Mouse (Mus musculus): ENCODE measurements around the gene Taf6l. TPM values are rescaled to one million over a fixed set of nuclear protein-coding genes. Genes with fewer than 3 reads are reported as not detected.
"Not testable (repeated sequence)": the region's sequence is repeated elsewhere in the genome, so short reads cannot be mapped to it uniquely, and the experiment has no call there.

Gene Taf6l
- total RNA-seq, 4 experiments from 2014 or later, result 13.7 to 18.1 (median 15.9) TPM

GRCm38 (mm10) chr19:8740603-8741002 lies 45.6 kb downstream of the Taf6l start, which contains the start of gene 1700092M07Rik:
TSS of gene 1700092M07Rik (plus strand) at chr19:8740718.
- no peak for DNase-seq (ENCODE audit: low spot score in 2 of 2)

DNA sequence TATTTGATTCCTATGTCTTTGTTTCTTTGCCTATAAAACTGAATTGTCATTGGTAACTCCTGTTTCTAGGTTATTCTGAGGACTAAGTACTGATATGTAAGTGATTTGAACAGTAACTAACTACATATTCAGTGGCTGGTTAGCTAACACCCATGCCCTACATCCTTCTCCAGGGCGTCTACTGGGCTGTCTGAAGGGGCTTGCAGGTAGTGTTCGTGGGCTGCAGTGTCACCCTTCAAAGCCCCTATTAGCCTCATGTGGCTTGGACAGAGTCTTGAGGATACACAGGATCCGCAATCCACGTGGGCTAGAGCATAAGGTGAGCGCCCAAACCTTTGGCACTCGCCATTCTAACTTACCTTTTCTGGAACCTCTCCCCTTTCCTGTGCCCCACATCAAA lies 46.6 kb downstream of the Taf6l start:
- no peak for DNase-seq (ENCODE audit: low spot score in 2 of 2)

GRCm38 (mm10) chr19:8738911-8739310 lies 47.3 kb downstream of the Taf6l start:
- no peak for DNase-seq (ENCODE audit: low spot score in 2 of 2)

DNA sequence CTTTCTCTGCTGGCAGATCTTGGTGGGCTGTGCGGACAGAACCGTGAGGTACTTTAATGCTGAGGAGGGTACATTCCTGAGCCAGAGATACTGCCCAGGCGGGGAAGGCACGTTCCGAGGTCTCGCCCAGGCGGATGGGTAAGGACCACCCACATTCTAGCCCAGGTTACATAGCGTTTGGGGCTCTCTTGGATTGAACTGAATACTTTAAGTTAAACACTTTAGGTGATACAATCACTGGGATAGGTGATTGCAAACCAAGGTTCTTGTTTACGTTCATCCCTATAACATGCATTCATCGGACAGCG lies 50.1 kb downstream of the Taf6l start:
- no peak for DNase-seq (ENCODE audit: low spot score in 2 of 2)

GRCm38 (mm10) chr19:8735389-8736159 lies 50.6 kb downstream of the Taf6l start, which contains the start of gene Wdr74:
TSS of gene Wdr74 (plus strand) at chr19:8735827.
- peak; percentile 88 to 93 for DNase-seq (ENCODE audit: low spot score in 2 of 2)

DNA sequence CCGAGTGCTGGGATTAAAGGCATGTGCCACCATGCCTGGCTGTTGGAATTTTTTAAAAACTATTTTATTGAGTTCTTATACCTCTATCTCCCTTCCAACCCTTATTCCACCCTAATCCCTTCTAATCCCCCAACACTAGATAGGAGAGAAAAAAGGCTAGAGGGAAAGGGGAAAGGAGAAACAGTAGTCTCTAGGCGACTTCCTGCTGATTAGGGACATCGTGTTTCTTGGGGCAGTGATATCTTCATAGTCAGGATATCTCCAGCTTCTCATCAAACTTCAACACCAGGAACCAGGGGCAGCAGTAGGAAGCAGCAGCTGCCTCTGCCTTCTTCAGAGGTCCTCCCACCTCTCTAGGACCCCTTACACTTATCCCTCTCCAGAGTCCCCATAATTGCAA lies 51.9 kb downstream of the Taf6l start:
- no peak for DNase-seq (ENCODE audit: low spot score in 2 of 2)

DNA sequence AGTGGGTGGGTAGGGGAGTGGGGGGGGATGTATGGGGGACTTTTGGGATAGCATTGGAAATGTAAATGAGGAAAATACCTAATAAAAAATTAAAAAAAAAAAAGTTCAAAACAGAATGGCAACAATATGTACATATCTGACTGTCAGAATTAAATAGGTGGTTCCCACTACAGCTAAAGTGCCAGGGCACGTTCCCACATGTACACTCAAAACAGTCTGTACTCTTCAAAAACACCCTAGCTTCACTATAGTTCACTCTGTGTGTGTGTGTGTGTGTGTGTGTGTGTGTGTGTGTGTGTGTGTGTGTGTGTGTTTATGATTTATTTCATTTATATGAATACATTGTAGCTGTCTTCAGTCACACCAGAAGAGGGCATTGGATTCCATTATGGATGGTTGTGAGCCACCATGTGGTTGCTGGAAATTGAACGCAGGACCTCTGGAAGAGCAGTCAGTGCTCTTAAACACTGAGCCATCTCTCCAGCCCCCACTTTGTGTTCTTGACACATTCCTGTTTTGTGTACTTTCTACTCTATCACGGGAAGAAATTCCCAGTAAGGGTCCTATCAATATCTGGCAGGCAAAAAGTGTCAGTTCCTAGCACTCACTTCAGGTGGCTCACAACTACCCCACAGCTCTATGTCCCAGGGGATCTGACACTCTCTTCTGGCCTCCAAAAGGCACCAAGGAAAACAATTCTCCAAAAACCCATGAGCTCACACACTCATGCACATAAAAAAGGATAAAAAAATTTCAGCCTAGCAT lies 57.7 kb downstream of the Taf6l start:
- DNase-seq (ENCODE audit: low spot score in 2 of 2), result not testable (repeated sequence)

DNA sequence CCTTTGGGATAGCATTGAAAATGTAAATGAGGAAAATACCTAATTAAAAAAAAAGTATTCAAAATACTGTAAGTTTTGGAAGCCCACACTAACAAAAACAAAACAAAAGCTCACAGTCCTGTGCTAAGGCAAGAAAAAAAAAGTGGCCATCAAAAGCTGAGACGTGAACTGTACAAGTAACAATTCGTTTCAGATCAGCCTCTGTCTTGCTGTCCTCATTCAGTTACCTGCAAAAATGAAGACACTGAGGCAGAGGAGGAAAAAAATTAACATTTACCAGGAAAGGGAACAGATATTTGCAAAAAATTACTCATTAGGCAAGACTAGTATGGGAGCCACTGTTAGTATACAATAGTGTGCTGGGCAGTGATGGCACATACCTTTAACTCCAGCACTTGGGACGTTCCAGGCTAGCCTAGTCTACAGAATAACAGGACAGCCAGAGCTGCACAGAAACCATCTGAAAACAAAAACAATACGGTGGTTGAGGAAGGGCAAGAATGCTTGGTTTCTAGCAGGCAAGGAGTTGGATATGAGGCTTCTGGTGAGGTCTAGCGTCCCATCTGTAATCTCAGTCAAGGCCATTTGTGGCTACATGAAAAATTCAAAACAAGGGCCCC lies 58.6 kb downstream of the Taf6l start:
- no peak for DNase-seq (ENCODE audit: low spot score in 2 of 2)

DNA sequence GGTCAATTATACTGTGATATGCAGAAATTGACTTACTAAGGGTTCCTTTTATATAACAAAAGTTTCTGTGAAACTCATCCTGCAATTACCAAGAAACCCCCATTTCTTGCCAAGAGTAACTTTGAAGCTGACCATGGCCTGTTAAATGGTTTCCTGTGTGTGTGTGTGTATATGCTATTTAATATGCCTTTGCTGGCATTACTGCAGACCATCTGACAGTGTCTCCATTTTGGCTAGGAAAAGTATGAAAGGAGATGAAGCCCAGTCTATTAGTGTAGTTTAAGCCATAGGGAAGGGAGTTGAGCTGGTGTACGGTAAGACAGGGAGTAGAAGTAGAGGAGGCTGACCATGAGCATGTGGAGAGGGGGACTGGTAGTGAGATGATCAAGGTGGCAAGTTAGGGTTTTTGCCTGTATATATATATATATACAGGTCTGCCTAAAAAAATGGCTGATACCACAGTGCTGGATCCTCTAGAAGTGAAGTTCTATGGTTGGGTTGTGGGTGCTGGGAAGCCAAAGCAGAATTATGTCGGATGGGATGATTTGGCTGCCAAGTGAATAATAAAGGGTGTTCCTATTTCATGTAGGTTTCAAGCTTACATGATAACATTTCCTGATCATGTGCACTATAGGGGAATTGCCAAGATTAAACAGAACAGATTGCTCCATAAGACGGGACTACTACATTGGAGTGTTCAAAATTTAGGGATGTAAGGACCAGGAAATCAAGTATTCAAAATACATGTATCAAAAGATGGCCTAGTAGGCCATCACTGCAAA lies 59.4 kb downstream of the Taf6l start:
- no peak for DNase-seq (ENCODE audit: low spot score in 2 of 2)

GRCm38 (mm10) chr19:8725081-8725613 lies 61.1 kb downstream of the Taf6l start:
- DNase-seq (ENCODE audit: low spot score in 2 of 2), result no peak

Small RNAs within 50 kb of the gene (microRNA-seq; reads per million reads assigned to microRNA genes)
- 0 reads per million in 2 experiments for gene Mir6992

Other genes starting within 250 kb of the Taf6l start
- 10 to 100 TPM; 11.5 to 15.9 (median 14.1) TPM for gene Slc22a8, start 195.2 kb downstream of the Taf6l start, total RNA-seq (2022)
- gene Slc22a6, start 168.4 kb downstream of the Taf6l start, total RNA-seq (2022), result 1 to 10 TPM; 6.6 to 8.6 (median 7.8) TPM
- gene Chrm1, start 122.6 kb downstream of the Taf6l start, total RNA-seq (2022), result 100 to 1,000 TPM; 131 to 142 (median 136) TPM
- 100 to 1,000 TPM; 147 to 155 (median 150) TPM for gene Slc3a2, start 63.0 kb downstream of the Taf6l start, total RNA-seq (2022)
- gene Wdr74, start 50.6 kb downstream of the Taf6l start, total RNA-seq (2022), result 10 to 100 TPM; 43.0 to 47.5 (median 45.1) TPM
- 1 to 10 TPM in 2 of 4 experiments, not detected in 2; 1.4 to 2.0 TPM for gene 1700092M07Rik, start 45.7 kb downstream of the Taf6l start, total RNA-seq (2022)
- gene Stx5a, start 45.0 kb downstream of the Taf6l start, total RNA-seq (2022), result 10 to 100 TPM; 59.6 to 66.4 (median 65.6) TPM
- gene Nxf1, start 29.3 kb downstream of the Taf6l start, total RNA-seq (2022), result 10 to 100 TPM; 77.1 to 88.0 (median 80.2) TPM
- gene Tmem223, start 15.4 kb downstream of the Taf6l start, total RNA-seq (2022), result 10 to 100 TPM; 58.9 to 78.6 (median 67.2) TPM
- gene Tmem179b, start 11.9 kb downstream of the Taf6l start, total RNA-seq (2022), result 10 to 100 TPM; 11.3 to 14.6 (median 12.4) TPM
- gene Polr2g, start 12.2 kb upstream of the Taf6l start, total RNA-seq (2022), result 100 to 1,000 TPM; 107 to 116 (median 109) TPM
- gene Zbtb3, start 16.1 kb upstream of the Taf6l start, total RNA-seq (2022), result 1 to 10 TPM; 4.9 to 7.3 (median 5.8) TPM
- gene Ttc9c, start 32.9 kb upstream of the Taf6l start, total RNA-seq (2022), result 10 to 100 TPM; 38.5 to 40.8 (median 39.2) TPM
- gene Hnrnpul2, start 33.6 kb upstream of the Taf6l start, total RNA-seq (2022), result 100 to 1,000 TPM; 113 to 120 (median 118) TPM
- gene AC129217.1, start 43.4 kb upstream of the Taf6l start, total RNA-seq (2022), result not detected
- gene Bscl2, start 51.0 kb upstream of the Taf6l start, total RNA-seq (2022), result 100 to 1,000 TPM; 100 to 111 (median 105) TPM
- gene Gng3, start 52.8 kb upstream of the Taf6l start, total RNA-seq (2022), result 100 to 1,000 TPM; 153 to 200 (median 171) TPM
- 1 to 10 TPM in 2 of 4 experiments, under 1 TPM in 2; 0.68 to 1.5 (median 0.96) TPM for gene Lrrn4cl, start 64.4 kb upstream of the Taf6l start, total RNA-seq (2022)
- gene Ubxn1, start 85.1 kb upstream of the Taf6l start, total RNA-seq (2022), result 100 to 1,000 TPM; 110 to 127 (median 113) TPM
- gene Uqcc3, start 94.5 kb upstream of the Taf6l start, total RNA-seq (2022), result 10 to 100 TPM; 30.4 to 37.2 (median 33.3) TPM
- gene Lbhd1, start 97.3 kb upstream of the Taf6l start, total RNA-seq (2022), result 1 to 10 TPM; 4.7 to 9.0 (median 6.3) TPM
- not detected for gene Gm49403, start 97.5 kb upstream of the Taf6l start, total RNA-seq (2022)
- 10 to 100 TPM; 20.8 to 25.2 (median 21.8) TPM for gene 1810009A15Rik, start 102.4 kb upstream of the Taf6l start, total RNA-seq (2022)
- gene Gm49416, start 102.5 kb upstream of the Taf6l start, total RNA-seq (2022), result 1 to 10 TPM; 1.4 to 5.6 (median 2.6) TPM
- gene Ints5, start 106.6 kb upstream of the Taf6l start, total RNA-seq (2022), result 10 to 100 TPM; 21.7 to 24.9 (median 22.1) TPM
- gene Ganab, start 111.7 kb upstream of the Taf6l start, total RNA-seq (2022), result 100 to 1,000 TPM in 3 of 4 experiments, 10 to 100 TPM in 1; 100.0 to 104 (median 103) TPM
- gene B3gat3, start 134.0 kb upstream of the Taf6l start, total RNA-seq (2022), result 100 to 1,000 TPM; 155 to 175 (median 172) TPM
- 10 to 100 TPM in 1 of 4 experiments, 1 to 10 TPM in 3; 7.9 to 10.1 (median 8.9) TPM for gene Rom1, start 142.9 kb upstream of the Taf6l start, total RNA-seq (2022)
- 10 to 100 TPM; 12.6 to 15.3 (median 13.8) TPM for gene Eml3, start 143.1 kb upstream of the Taf6l start, total RNA-seq (2022)
- 10 to 100 TPM; 46.8 to 53.8 (median 50.4) TPM for gene Mta2, start 155.5 kb upstream of the Taf6l start, total RNA-seq (2022)
- gene Tut1, start 167.4 kb upstream of the Taf6l start, total RNA-seq (2022), result 10 to 100 TPM; 20.5 to 26.0 (median 22.1) TPM
- gene Eef1g, start 180.6 kb upstream of the Taf6l start, total RNA-seq (2022), result 100 to 1,000 TPM; 224 to 271 (median 243) TPM
- 10 to 100 TPM; 24.9 to 29.0 (median 27.5) TPM for gene Ahnak, start 202.9 kb upstream of the Taf6l start, total RNA-seq (2022)